Mouse (Mus musculus) heart, embryonic 14.5 days (tissue): Measurements from ENCODE around the gene Prr14. TPM values are rescaled to one million over a fixed set of nuclear protein-coding genes. Genes with fewer than 3 reads are reported as not detected.
"Not testable (repeated sequence)": the region's sequence is repeated elsewhere in the genome, so short reads cannot be mapped to it uniquely, and the experiment has no call there.

Experiments
- ATAC-seq: fragments of 200-750 bp; cut with Nextera tagmentation; 2 replicates; pipeline ENCODE4 v1.8.0; 2017; ENCODE audit warnings: low read depth, moderate TSS enrichment; ENCODE audit not compliant: insufficient number of reproducible peaks, insufficient read depth, low FRiP score
- H3K27ac ChIP-seq, 2 experiments: fragments of 200-500 bp in 1 of 2; fragments of 300-500 bp in 1 of 2; sonication (generic) in 1 of 2; replicated peaks in 1 of 2; 2 replicates each; pipeline ENCODE4 v1.5.1; 2012 to 2014; ENCODE audit warnings: low read depth in 2 of 2, low read length in 2 of 2, control low read depth in 1 of 2, mild to moderate bottlenecking in 1 of 2, mixed read lengths in 1 of 2; ENCODE audit not compliant: control insufficient read depth in 1 of 2, insufficient read depth in 1 of 2
- H3K27me3 ChIP-seq: fragments of 300-500 bp; sonication (generic); 2 replicates; pipeline ENCODE4 v1.6.1; 2014; ENCODE audit warnings: mild to moderate bottlenecking, low read length, control low read depth; ENCODE audit not compliant: control insufficient read depth, insufficient read depth
- H3K36me3 ChIP-seq: fragments of 300-500 bp; sonication (generic); 2 replicates; pipeline ENCODE4 v1.6.1; 2014; ENCODE audit warnings: mild to moderate bottlenecking, control low read depth, low read length, mixed read lengths; ENCODE audit not compliant: control insufficient read depth, insufficient read depth
- H3K4me1 ChIP-seq, 2 experiments: fragments of 200-500 bp in 1 of 2; fragments of 300-500 bp in 1 of 2; sonication (generic) in 1 of 2; 2 replicates each; pipeline ENCODE4 v1.6.1; 2012 to 2014; ENCODE audit warnings: low read length in 2 of 2, control low read depth in 1 of 2, mixed read lengths in 1 of 2; ENCODE audit not compliant: control insufficient read depth in 2 of 2, insufficient read depth in 2 of 2
- H3K4me2 ChIP-seq: fragments of 300-500 bp; sonication (generic); 2 replicates; pipeline ENCODE4 v1.6.1; 2014; ENCODE audit warnings: mild to moderate bottlenecking, low read length
- H3K4me3 ChIP-seq, 2 experiments: fragments of 200-500 bp in 1 of 2; fragments of 300-500 bp in 1 of 2; sonication (generic) in 1 of 2; 2 replicates each; pipeline ENCODE4 v1.5.1; 2012 to 2014; ENCODE audit warnings: low read length in 2 of 2, mild to moderate bottlenecking in 2 of 2, control low read depth in 1 of 2, low read depth in 1 of 2, moderate library complexity in 1 of 2; ENCODE audit not compliant: control insufficient read depth in 1 of 2, insufficient read depth in 1 of 2
- H3K9ac ChIP-seq: fragments of 300-500 bp; sonication (generic); 2 replicates; pipeline ENCODE4 v1.6.1; 2014; ENCODE audit warnings: mild to moderate bottlenecking, low read length
- H3K9me3 ChIP-seq: fragments of 300-500 bp; sonication (generic); 2 replicates; pipeline ENCODE4 v1.6.1; 2016; ENCODE audit warnings: low read length, control low read depth; ENCODE audit not compliant: control insufficient read depth
- WGBS: fragments of 180-500 bp; shearing (Covaris S2); extraction: QIAGEN DNeasy Blood & Tissue Kit; methylation state at CpG from one replicate; pipeline ENCODE4 v1.1.7; 2014; 5-methylcytosine and 5-hydroxymethylcytosine counted together
- polyA plus RNA-seq: library from polyadenylated mRNA; unstranded; fragments of >200 nt; fragmentation: Nextera tagmentation; extraction: Ambion mirVana; gene quantifications from 2 replicates; pipeline ENCODE4 v1.2.1, GENCODE M21; 2014

Gene Prr14
- polyA plus RNA-seq, 1 experiment from 2014 or later = 37.5 TPM

- H3K27me3 ChIP-seq, ATAC-seq, H3K27ac ChIP-seq, H3K4me2 ChIP-seq, H3K9me3 ChIP-seq, H3K9ac ChIP-seq, H3K4me1 ChIP-seq, H3K4me3 ChIP-seq: not testable (repeated sequence)
- WGBS = 87% methylated on average over 3 of the region's 3 CpGs
- peaks cover 56% of the 10 kb centered on the region for H3K36me3 ChIP-seq
Observed at GRCm38 (mm10) chr7:127458371-127459122, 864 bp upstream of the Prr14 start.

- Histone ChIP-seq H3K9ac (no peak overlapping the region), H3K4me2 (no peak overlapping the region), H3K4me3 (no peak overlapping the region), H3K4me1 (0 out of 4 replicates have a peak, but pooled peaks cover 0 to 4% of the 10 kb centered on the region in 2 experiments), H3K27ac (no peak overlapping the region), H3K36me3 (peaks cover 42% of the 10 kb centered on the region), H3K27me3 (no peaks in the 10 kb centered on the region), H3K9me3 (no peaks in the 10 kb centered on the region)
- ATAC-seq = no peak
- 94% methylated on average over 3 of the region's 3 CpGs for WGBS
Observed at GRCm38 (mm10) chr7:127465191-127465590, 5.8 kb downstream of the Prr14 start.

GRCm38 (mm10) chr7:127465670-127466069 lies 6.3 kb downstream of the Prr14 start:
- H3K36me3 ChIP-seq = peaks cover 37% of the 10 kb centered on the region
- WGBS = 93% methylated on average over 2 of the region's 2 CpGs

GRCm38 (mm10) chr7:127466606-127467005 lies 7.2 kb downstream of the Prr14 start:
- no peak for ATAC-seq
- Histone ChIP-seq H3K27me3 (no peaks in the 10 kb centered on the region), H3K27ac (no peak overlapping the region), H3K9me3 (no peaks in the 10 kb centered on the region), H3K36me3 (peaks cover 27% of the 10 kb centered on the region), H3K4me2 (no peak overlapping the region), H3K9ac (no peak overlapping the region), H3K4me3 (no peak overlapping the region), H3K4me1 (0 out of 4 replicates have a peak, but pooled peaks cover 0 to 4% of the 10 kb centered on the region in 2 experiments)
- WGBS = 92% methylated on average over 4 of the region's 4 CpGs

More at GRCm38 (mm10) chr7:127465670-127466069, 6.3 kb downstream of the Prr14 start:
- H3K27ac ChIP-seq, ATAC-seq, H3K4me1 ChIP-seq, H3K9me3 ChIP-seq, H3K9ac ChIP-seq, H3K4me2 ChIP-seq, H3K27me3 ChIP-seq, H3K4me3 ChIP-seq: not testable (repeated sequence)

GRCm38 (mm10) chr7:127470011-127470715 lies 10.8 kb downstream of the Prr14 start:
- Histone ChIP-seq H3K27ac (peak overlapping the region; percentile 92 to 99), H3K9me3 (no peaks in the 10 kb centered on the region), H3K4me1 (peaks cover 4 to 12% of the 10 kb centered on the region in 2 experiments; a peak in 3 of 4 replicates), H3K9ac (peak overlapping the region; percentile 93), H3K27me3 (no peaks in the 10 kb centered on the region), H3K4me2 (peak overlapping the region; percentile 81), H3K4me3 (peak overlapping the region; percentile 75 to 82), H3K36me3 (peaks cover 32% of the 10 kb centered on the region)
- 9% methylated on average over 10 of the region's 10 CpGs for WGBS
- ATAC-seq = no peak

GRCm38 (mm10) chr7:127470743-127471645 lies 11.6 kb downstream of the Prr14 start:
- ATAC-seq = peak; percentile 83
- H3K4me3 ChIP-seq = peak overlapping the region; percentile 75 to 82
- no peaks in the 10 kb centered on the region for H3K9me3 ChIP-seq
- under 1% methylated on average over 45 of the region's 46 CpGs for WGBS
- no peaks in the 10 kb centered on the region for H3K27me3 ChIP-seq
- peaks cover 4 to 12% of the 10 kb centered on the region in 2 experiments; a peak in 3 of 4 replicates for H3K4me1 ChIP-seq
- peaks cover 40% of the 10 kb centered on the region for H3K36me3 ChIP-seq
- peak overlapping the region; percentile 81 for H3K4me2 ChIP-seq
- peak overlapping the region; percentile 93 for H3K9ac ChIP-seq
- H3K27ac ChIP-seq = peak overlapping the region; percentile 95 to 99

GRCm38 (mm10) chr7:127471646-127472010 lies 12.2 kb downstream of the Prr14 start:
- peak overlapping the region; percentile 93 for H3K9ac ChIP-seq
- peaks cover 4 to 12% of the 10 kb centered on the region in 2 experiments; a peak in 3 of 4 replicates for H3K4me1 ChIP-seq
- no peaks in the 10 kb centered on the region for H3K27me3 ChIP-seq
- peak overlapping the region; percentile 95 to 99 for H3K27ac ChIP-seq
- H3K4me3 ChIP-seq = peak overlapping the region; percentile 75 to 82
- H3K36me3 ChIP-seq = peaks cover 43% of the 10 kb centered on the region
- H3K9me3 ChIP-seq = no peaks in the 10 kb centered on the region
- WGBS = 1% methylated on average over 21 of the region's 25 CpGs
- H3K4me2 ChIP-seq = peak overlapping the region; percentile 81
- ATAC-seq = peak; percentile 45
